Mouse (Mus musculus): ENCODE results near the gene Rai1. TPM values are rescaled to one million over a fixed set of nuclear protein-coding genes. Genes with fewer than 3 reads are reported as not detected.
A peak's percentile ranks its signal among the peaks of the same experiment; 100 is the strongest.

The Rai1 gene
- polyA plus RNA-seq, 1 experiment from 2014 or later = 22.6 TPM

GRCm38 (mm10) chr11:60137170-60137569 is 32.4 kb downstream of the Rai1 start:
- no peaks in the 10 kb centered on the region; the same call in 1 of the 2 replicates for H3K36me3 ChIP-seq
- H3K4me1 ChIP-seq = peaks cover 48% of the 10 kb centered on the region
- no peak overlapping the region for H3K9ac ChIP-seq
- no peak for ATAC-seq (ENCODE audit: insufficient number of reproducible peaks, low FRiP score, low TSS enrichment, low read depth)
- no peaks in the 10 kb centered on the region for H3K27me3 ChIP-seq
- no peak overlapping the region for H3K4me3 ChIP-seq
- no peak overlapping the region for H3K4me2 ChIP-seq
- no peak overlapping the region for H3K27ac ChIP-seq
- H3K9me3 ChIP-seq = no peaks in the 10 kb centered on the region

- 3% methylated on average over 24 of the region's 24 CpGs for WGBS
- peak; percentile 49 for ATAC-seq (ENCODE audit: insufficient number of reproducible peaks, low FRiP score, low TSS enrichment, low read depth)
Observed at GRCm38 (mm10) chr11:60139141-60139733, 34.4 kb downstream of the Rai1 start.

GRCm38 (mm10) chr11:60139734-60140371 is 35.0 kb downstream of the Rai1 start:
- H3K27me3 ChIP-seq = no peaks in the 10 kb centered on the region
- H3K9me3 ChIP-seq = no peaks in the 10 kb centered on the region
- H3K4me3 ChIP-seq = peak overlapping the region; percentile 72
- peaks cover 40% of the 10 kb centered on the region for H3K4me1 ChIP-seq
- WGBS = under 1% methylated on average over 53 of the region's 66 CpGs
- ATAC-seq (ENCODE audit: insufficient number of reproducible peaks, low FRiP score, low TSS enrichment, low read depth) = peak; percentile 49; the same call in 1 of the 2 replicates
- H3K4me2 ChIP-seq = peak overlapping the region; percentile 95
- H3K36me3 ChIP-seq = peaks cover 10% of the 10 kb centered on the region
- H3K9ac ChIP-seq = peak overlapping the region; percentile 55
- peak overlapping the region; percentile 76 for H3K27ac ChIP-seq

More at GRCm38 (mm10) chr11:60139141-60139733, 34.4 kb downstream of the Rai1 start:
- peak overlapping the region; percentile 76 for H3K27ac ChIP-seq
- H3K4me3 ChIP-seq = peak overlapping the region; percentile 72
- H3K4me2 ChIP-seq = peak overlapping the region; percentile 95
- H3K36me3 ChIP-seq = peaks cover 4% of the 10 kb centered on the region
- no peaks in the 10 kb centered on the region for H3K9me3 ChIP-seq
- H3K27me3 ChIP-seq = no peaks in the 10 kb centered on the region
- H3K4me1 ChIP-seq = peaks cover 43% of the 10 kb centered on the region
- H3K9ac ChIP-seq = peak overlapping the region; percentile 55

GRCm38 (mm10) chr11:60140586-60141284 is 35.9 kb downstream of the Rai1 start:
- Histone ChIP-seq H3K4me3 (peak overlapping the region; percentile 72), H3K4me1 (peaks cover 40% of the 10 kb centered on the region), H3K9me3 (no peaks in the 10 kb centered on the region), H3K27me3 (no peaks in the 10 kb centered on the region), H3K27ac (peak overlapping the region; percentile 76), H3K4me2 (peak overlapping the region; percentile 95), H3K36me3 (peaks cover 19% of the 10 kb centered on the region), H3K9ac (peak overlapping the region; percentile 55; the same call in 1 of the 2 replicates)
- 3% methylated on average over 31 of the region's 32 CpGs for WGBS
- no peak for ATAC-seq (ENCODE audit: insufficient number of reproducible peaks, low FRiP score, low TSS enrichment, low read depth)

GRCm38 (mm10) chr11:60141285-60141608 is 36.4 kb downstream of the Rai1 start:
- Histone ChIP-seq H3K4me2 (peak overlapping the region; percentile 95), H3K36me3 (peaks cover 24% of the 10 kb centered on the region), H3K9ac (no peak overlapping the region), H3K4me3 (peak overlapping the region; percentile 72; the same call in 1 of the 2 replicates), H3K27me3 (no peaks in the 10 kb centered on the region), H3K27ac (no peak overlapping the region), H3K9me3 (no peaks in the 10 kb centered on the region), H3K4me1 (peaks cover 40% of the 10 kb centered on the region)
- WGBS = 23% methylated on average over 7 of the region's 7 CpGs
- no peak for ATAC-seq (ENCODE audit: insufficient number of reproducible peaks, low FRiP score, low TSS enrichment, low read depth)

- 76% methylated on average over 4 of the region's 4 CpGs for WGBS
- no peak overlapping the region for H3K27ac ChIP-seq
- no peak overlapping the region for H3K9ac ChIP-seq
- ATAC-seq (ENCODE audit: insufficient number of reproducible peaks, low FRiP score, low TSS enrichment, low read depth) = no peak
- no peak overlapping the region for H3K4me2 ChIP-seq
- H3K4me3 ChIP-seq = no peak overlapping the region
- peaks cover 29% of the 10 kb centered on the region for H3K36me3 ChIP-seq
- no peaks in the 10 kb centered on the region for H3K9me3 ChIP-seq
- no peaks in the 10 kb centered on the region for H3K27me3 ChIP-seq
- H3K4me1 ChIP-seq = peaks cover 42% of the 10 kb centered on the region
Observed at GRCm38 (mm10) chr11:60143086-60143485, 38.3 kb downstream of the Rai1 start.

GRCm38 (mm10) chr11:60146170-60146569 is 41.4 kb downstream of the Rai1 start:
- no peak overlapping the region for H3K27ac ChIP-seq
- WGBS = 84% methylated on average over 4 of the region's 4 CpGs
- H3K27me3 ChIP-seq = no peaks in the 10 kb centered on the region
- H3K9me3 ChIP-seq = no peaks in the 10 kb centered on the region
- H3K4me2 ChIP-seq = no peak overlapping the region
- H3K4me3 ChIP-seq = no peak overlapping the region
- H3K9ac ChIP-seq = no peak overlapping the region
- ATAC-seq (ENCODE audit: insufficient number of reproducible peaks, low FRiP score, low TSS enrichment, low read depth) = no peak
- peaks cover 32% of the 10 kb centered on the region for H3K36me3 ChIP-seq
- peaks cover 25% of the 10 kb centered on the region for H3K4me1 ChIP-seq

- no peak overlapping the region for H3K9ac ChIP-seq
- H3K36me3 ChIP-seq = peaks cover 35% of the 10 kb centered on the region
- H3K27ac ChIP-seq = no peak overlapping the region
- 80% methylated on average over 5 of the region's 5 CpGs for WGBS
- ATAC-seq (ENCODE audit: insufficient number of reproducible peaks, low FRiP score, low TSS enrichment, low read depth) = no peak
- H3K9me3 ChIP-seq = no peaks in the 10 kb centered on the region
- H3K4me1 ChIP-seq = peaks cover 12% of the 10 kb centered on the region
- no peak overlapping the region for H3K4me2 ChIP-seq
- no peaks in the 10 kb centered on the region for H3K27me3 ChIP-seq
- no peak overlapping the region for H3K4me3 ChIP-seq
Observed at GRCm38 (mm10) chr11:60148591-60148990, 43.8 kb downstream of the Rai1 start.

GRCm38 (mm10) chr11:60149086-60149485 is 44.3 kb downstream of the Rai1 start:
- peaks cover 38% of the 10 kb centered on the region for H3K36me3 ChIP-seq
- H3K4me1 ChIP-seq = peaks cover 8% of the 10 kb centered on the region
- ATAC-seq (ENCODE audit: insufficient number of reproducible peaks, low FRiP score, low TSS enrichment, low read depth) = no peak
- H3K9ac ChIP-seq = no peak overlapping the region
- H3K4me2 ChIP-seq = no peak overlapping the region
- H3K4me3 ChIP-seq = no peak overlapping the region
- 60% methylated on average over 3 of the region's 3 CpGs for WGBS
- no peaks in the 10 kb centered on the region for H3K27me3 ChIP-seq
- no peaks in the 10 kb centered on the region for H3K9me3 ChIP-seq
- H3K27ac ChIP-seq = no peak overlapping the region

- 81% methylated on average over 3 of the region's 3 CpGs for WGBS
- Histone ChIP-seq H3K27ac (no peak overlapping the region), H3K9me3 (no peaks in the 10 kb centered on the region), H3K4me1 (peaks cover 13% of the 10 kb centered on the region), H3K36me3 (peaks cover 33% of the 10 kb centered on the region), H3K4me3 (no peak overlapping the region), H3K4me2 (no peak overlapping the region), H3K27me3 (no peaks in the 10 kb centered on the region), H3K9ac (no peak overlapping the region)
- ATAC-seq (ENCODE audit: insufficient number of reproducible peaks, low FRiP score, low TSS enrichment, low read depth) = no peak
Observed at GRCm38 (mm10) chr11:60150677-60151076, 45.9 kb downstream of the Rai1 start.

GRCm38 (mm10) chr11:60152339-60152738 is 47.5 kb downstream of the Rai1 start:
- Histone ChIP-seq H3K9ac (no peak overlapping the region), H3K4me1 (peaks cover 12% of the 10 kb centered on the region; the same call in 1 of the 2 replicates), H3K27ac (no peak overlapping the region), H3K4me2 (no peak overlapping the region), H3K4me3 (no peak overlapping the region), H3K36me3 (peaks cover 27% of the 10 kb centered on the region; the same call in 1 of the 2 replicates), H3K9me3 (no peaks in the 10 kb centered on the region), H3K27me3 (no peaks in the 10 kb centered on the region)
- no peak for ATAC-seq (ENCODE audit: insufficient number of reproducible peaks, low FRiP score, low TSS enrichment, low read depth)
- 61% methylated on average over 1 of the region's 1 CpGs for WGBS

GRCm38 (mm10) chr11:60153936-60154335 is 49.1 kb downstream of the Rai1 start:
- no peak for ATAC-seq (ENCODE audit: insufficient number of reproducible peaks, low FRiP score, low TSS enrichment, low read depth)
- H3K27ac ChIP-seq = no peak overlapping the region
- no peak overlapping the region for H3K4me3 ChIP-seq
- no peak overlapping the region for H3K9ac ChIP-seq
- no peak overlapping the region for H3K4me2 ChIP-seq
- H3K4me1 ChIP-seq = peaks cover 10% of the 10 kb centered on the region; the same call in 1 of the 2 replicates
- H3K9me3 ChIP-seq = no peaks in the 10 kb centered on the region
- H3K27me3 ChIP-seq = no peaks in the 10 kb centered on the region
- WGBS = 85% methylated on average over 3 of the region's 3 CpGs
- H3K36me3 ChIP-seq = peaks cover 33% of the 10 kb centered on the region; the same call in 1 of the 2 replicates
